Mouse (Mus musculus): Measurements from ENCODE around the gene Scube1.

Scube1 gene

DNA sequence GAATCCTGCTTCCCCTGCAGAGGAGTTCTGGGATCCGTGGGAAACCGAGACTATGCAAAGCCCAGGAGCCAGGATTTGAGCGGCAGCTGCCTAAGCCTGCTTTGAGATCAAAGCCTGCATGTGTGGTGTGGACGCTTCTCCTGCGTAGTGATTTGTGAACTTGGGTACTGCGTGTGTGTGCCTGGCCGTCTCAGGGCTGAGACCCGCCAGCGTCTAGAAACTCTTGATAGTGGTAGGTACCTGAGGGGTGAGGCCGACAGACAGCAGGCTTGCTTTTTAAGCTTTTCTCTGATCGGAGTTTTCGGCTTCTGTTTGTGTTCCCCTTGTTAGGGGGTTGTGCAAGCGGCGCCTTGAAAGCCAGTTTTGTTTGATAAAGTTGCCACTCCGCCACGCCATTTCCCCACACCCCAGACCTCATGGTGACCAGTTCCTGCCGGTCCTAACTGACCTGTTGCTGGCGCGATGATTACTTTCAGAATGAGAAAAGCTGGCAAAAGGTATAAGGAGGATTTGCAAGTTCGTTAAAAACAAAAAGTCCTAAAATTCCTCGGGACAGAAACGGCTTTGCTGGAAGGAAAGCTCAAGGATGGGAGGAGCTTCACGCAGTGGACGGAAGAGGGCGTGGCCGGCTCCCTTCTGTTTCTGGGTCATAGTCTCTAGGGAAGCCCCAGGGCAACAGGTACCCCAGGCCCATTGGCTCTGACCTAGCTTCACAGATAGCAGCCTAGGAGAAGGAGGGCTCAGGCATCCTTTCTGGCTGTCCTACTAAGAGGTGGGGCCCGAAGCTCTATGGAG is 160.8 kb downstream of the Scube1 start:
- DNase-seq: peak; percentile 22 to 53

DNA sequence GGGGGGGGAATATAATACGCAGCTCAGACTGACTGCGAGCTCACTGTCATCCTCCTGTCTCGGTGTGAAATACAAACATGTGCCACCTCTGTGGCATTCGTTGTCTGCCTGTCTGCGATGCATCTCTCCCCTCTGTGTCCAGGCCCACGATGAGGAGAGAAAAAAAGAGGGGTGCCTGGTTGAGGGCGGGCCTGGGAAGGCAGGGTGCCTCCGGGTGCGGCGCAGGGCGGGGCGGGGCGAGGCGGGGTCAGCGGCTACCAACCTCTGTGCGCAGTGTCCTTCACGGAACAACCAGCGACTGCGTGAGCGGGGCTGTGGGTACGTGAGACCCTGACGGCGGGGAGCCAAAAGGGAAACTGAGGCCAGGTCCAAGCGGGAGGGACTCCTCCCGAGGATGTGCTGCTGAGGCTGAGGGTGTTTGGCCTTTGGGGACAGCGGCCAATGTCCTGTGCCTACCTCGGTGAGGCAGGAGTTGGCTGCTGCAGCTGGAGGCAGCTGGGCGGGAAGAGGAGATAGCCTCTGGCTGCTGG is 161.4 kb downstream of the Scube1 start, which contains the start of the genes Tspo and Mcat:
Gene Tspo (plus strand): TSS at position 266 of the 530 bp plus-strand sequence.
Gene Mcat (minus strand): TSS at position 461 of the 530 bp plus-strand sequence.
- DNase-seq: peak; percentile 70 to 83

DNA sequence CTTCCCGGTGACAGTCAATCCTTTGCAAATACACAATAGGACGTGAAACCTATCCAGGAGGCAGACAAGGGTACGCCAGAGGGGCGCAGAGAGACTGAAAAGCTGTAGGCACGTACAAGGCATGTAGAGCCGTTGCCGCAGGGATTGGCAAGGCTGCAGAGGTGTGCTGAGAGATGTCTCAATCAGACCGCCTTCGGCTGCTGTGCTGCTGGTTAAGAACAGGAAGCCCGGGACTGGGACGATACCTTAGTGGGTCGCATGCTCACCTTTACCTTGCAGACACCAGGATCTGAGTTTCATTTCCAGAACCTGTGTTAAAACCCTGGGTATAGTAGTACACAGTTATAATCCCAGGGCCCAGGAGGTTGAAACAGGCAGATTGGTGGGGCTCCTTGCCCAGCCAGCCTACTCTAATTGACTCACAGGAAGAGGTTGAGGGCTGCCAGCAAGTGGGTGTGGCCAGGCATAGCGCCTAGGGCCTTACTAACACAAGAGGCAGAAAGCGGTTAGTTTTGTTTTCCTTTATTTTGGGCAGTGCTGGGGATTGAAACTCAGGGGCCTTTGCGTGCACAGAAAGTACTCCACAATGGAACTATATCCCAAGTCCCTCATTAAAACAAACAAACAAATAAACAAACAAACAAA is 162.1 kb downstream of the Scube1 start:
- DNase-seq: peak; percentile 69 to 72

DNA sequence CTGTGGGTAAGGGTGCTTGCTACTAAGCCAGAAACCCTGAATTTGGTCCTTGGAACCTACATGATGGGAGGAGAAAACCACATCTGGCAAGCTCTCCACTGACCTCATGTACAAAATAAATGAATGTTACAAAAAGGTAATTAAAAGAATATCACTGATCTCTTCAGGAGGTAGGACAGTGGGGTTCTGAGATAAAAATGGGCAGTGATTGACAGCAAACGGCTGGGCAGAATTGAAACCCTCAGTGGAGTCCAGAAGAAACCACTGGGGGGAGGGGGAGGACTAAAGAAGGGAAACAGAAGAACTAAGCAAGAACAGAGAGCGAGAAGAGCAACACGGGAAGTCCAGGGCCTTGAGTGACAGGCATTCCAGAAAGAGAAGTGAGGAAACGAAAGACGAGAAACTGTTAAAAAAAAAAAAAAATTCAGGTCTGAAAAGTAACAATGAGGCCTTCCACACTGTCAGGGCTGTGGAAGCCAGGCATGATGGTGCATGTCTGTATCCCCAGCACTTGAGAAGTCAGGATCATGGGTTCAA is 163.8 kb downstream of the Scube1 start:
- DNase-seq: no peak

DNA sequence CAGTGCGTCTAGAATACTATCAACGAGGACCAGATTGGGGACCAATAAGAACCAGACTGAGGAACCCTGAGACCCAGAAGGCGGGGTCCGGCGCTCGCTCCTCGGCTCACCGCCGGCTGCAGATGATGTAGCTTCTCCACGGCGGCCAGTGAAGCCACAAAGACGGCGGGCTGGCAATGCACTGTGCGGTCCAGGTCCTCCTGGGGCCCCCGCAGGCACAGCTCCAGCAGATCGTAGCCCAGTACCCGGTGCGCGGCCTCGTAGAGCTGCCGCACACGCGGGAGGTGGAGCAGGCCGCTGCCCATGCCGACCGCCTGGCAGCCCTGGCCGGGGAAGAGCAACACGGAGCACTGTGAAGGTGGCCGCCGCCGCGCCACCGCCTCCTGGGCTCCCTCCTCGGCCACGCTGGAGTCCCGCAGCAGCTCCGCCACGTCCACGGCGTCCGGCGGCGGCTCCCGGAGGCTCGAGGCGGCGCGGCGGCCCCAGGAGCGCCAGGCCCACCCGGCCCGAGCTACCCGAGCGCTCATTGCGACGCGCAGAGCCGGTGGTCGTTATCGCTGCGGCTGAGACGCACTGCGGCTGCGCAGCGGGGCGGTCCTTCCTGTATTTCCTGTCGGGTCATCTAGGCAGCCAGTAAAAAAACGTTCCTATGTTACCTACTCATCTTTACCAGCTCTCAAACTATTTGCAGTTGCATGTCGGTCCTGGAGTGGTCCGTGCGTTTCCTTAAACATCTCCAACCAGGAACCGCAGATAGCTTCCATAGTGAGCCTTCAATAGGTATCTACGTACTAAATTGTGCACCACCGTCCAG is 169.5 kb downstream of the Scube1 start:
- DNase-seq: peak; percentile 76 to 84

Measured in spleen, adult 18-20 months (tissue).